Mouse (Mus musculus) granulocyte monocyte progenitor cell, adult 5-6 weeks (primary cell): ENCODE results near the gene Gm10840. TPM values are rescaled to one million over a fixed set of nuclear protein-coding genes. Genes with fewer than 3 reads are reported as not detected.
"Not testable (repeated sequence)": the region's sequence is repeated elsewhere in the genome, so short reads cannot be mapped to it uniquely, and the experiment has no call there.

Experiments
- ATAC-seq: replicated peaks from 2 replicates; pipeline ENCODE4 v1.8.0; 2016; ENCODE audit warnings: mild to moderate bottlenecking, moderate TSS enrichment, inconsistent platforms; ENCODE audit not compliant: poor library complexity, severe bottlenecking
- total RNA-seq, 2 experiments: library from RNA; stranded (forward) in 1 of 2; stranded (reverse) in 1 of 2; fragments of 200-712, 200-1000 nt in 1 of 2; fragments of >200 nt in 1 of 2; fragmentation: Nextera tagmentation in 1 of 2; gene quantifications; 2 replicates each; pipeline ENCODE4 v1.2.3; 2014 to 2017

Gene Gm10840
- total RNA-seq, 2 experiments from 2014 or later, result not detected

- ATAC-seq, result peak; percentile 93
These were observed 32.9 kb downstream of the Gm10840 start for GRCm38 (mm10) chr11:106193371-106194154.

GRCm38 (mm10) chr11:106194155-106194541 is 33.5 kb downstream of the Gm10840 start:
- no peak for ATAC-seq

GRCm38 (mm10) chr11:106194891-106195290 is 34.2 kb downstream of the Gm10840 start:
- no peak for ATAC-seq

GRCm38 (mm10) chr11:106195341-106195740 is 34.7 kb downstream of the Gm10840 start:
- no peak for ATAC-seq

- no peak for ATAC-seq
These were observed 37.6 kb downstream of the Gm10840 start for GRCm38 (mm10) chr11:106198277-106198676.

- not testable (repeated sequence) for ATAC-seq
These were observed 39.3 kb downstream of the Gm10840 start for GRCm38 (mm10) chr11:106199997-106200396.

- 0 out of 2 replicates have a peak, but pooled peaks have one; percentile 20 for ATAC-seq
These were observed 40.1 kb downstream of the Gm10840 start for GRCm38 (mm10) chr11:106200756-106201155.

GRCm38 (mm10) chr11:106201337-106202122 is 40.9 kb downstream of the Gm10840 start:
- no peak for ATAC-seq

GRCm38 (mm10) chr11:106202123-106202465 is 41.4 kb downstream of the Gm10840 start, which contains the start of gene Strada:
Gene Strada, minus strand, starts transcription at chr11:106202168.
- ATAC-seq, result no peak

Other genes starting within 250 kb of the Gm10840 start
- 0.56 and 1.6 TPM in 2 replicates for gene Cyb561, start 207.5 kb upstream of the Gm10840 start, total RNA-seq (2014; fragmentation: Nextera tagmentation)
- gene Cyb561, start 207.5 kb upstream of the Gm10840 start, total RNA-seq (2017), result 0.69 and 0.82 TPM in 2 replicates
- gene Ace, start 192.9 kb upstream of the Gm10840 start, total RNA-seq (2014; fragmentation: Nextera tagmentation), result not detected in 2 replicates
- not detected in 2 replicates for gene Ace, start 192.9 kb upstream of the Gm10840 start, total RNA-seq (2017)
- not detected in 2 replicates for gene Ace3, start 166.2 kb upstream of the Gm10840 start, total RNA-seq (2014; fragmentation: Nextera tagmentation)
- gene Ace3, start 166.2 kb upstream of the Gm10840 start, total RNA-seq (2017), result not detected in 2 replicates
- 0.21 TPM in 1 of 2 replicates, not detected in the other for gene Kcnh6, start 152.7 kb upstream of the Gm10840 start, total RNA-seq (2014; fragmentation: Nextera tagmentation)
- gene Kcnh6, start 152.7 kb upstream of the Gm10840 start, total RNA-seq (2017), result not detected in 2 replicates
- gene Dcaf7, start 124.0 kb upstream of the Gm10840 start, total RNA-seq (2014; fragmentation: Nextera tagmentation), result 54.6 and 55.2 TPM in 2 replicates
- 49.8 and 49.9 TPM in 2 replicates for gene Dcaf7, start 124.0 kb upstream of the Gm10840 start, total RNA-seq (2017)
- gene Taco1, start 94.8 kb upstream of the Gm10840 start, total RNA-seq (2014; fragmentation: Nextera tagmentation), result 6.9 and 8.9 TPM in 2 replicates
- gene Taco1, start 94.8 kb upstream of the Gm10840 start, total RNA-seq (2017), result 11.1 and 19.2 TPM in 2 replicates
- 30.4 and 32.1 TPM in 2 replicates for gene Map3k3, start 76.2 kb upstream of the Gm10840 start, total RNA-seq (2014; fragmentation: Nextera tagmentation)
- gene Map3k3, start 76.2 kb upstream of the Gm10840 start, total RNA-seq (2017), result 29.1 and 29.2 TPM in 2 replicates
- 196 and 197 TPM in 2 replicates for gene Limd2, start within 50 bp of the Gm10840 start, total RNA-seq (2014; fragmentation: Nextera tagmentation)
- gene Limd2, start within 50 bp of the Gm10840 start, total RNA-seq (2017), result 38.1 and 43.1 TPM in 2 replicates
- gene Strada, start 41.3 kb downstream of the Gm10840 start, total RNA-seq (2014; fragmentation: Nextera tagmentation), result 40.5 and 42.3 TPM in 2 replicates
- gene Strada, start 41.3 kb downstream of the Gm10840 start, total RNA-seq (2017), result 22.2 TPM in 2 replicates
- 30.2 and 56.2 TPM in 2 replicates for gene Ccdc47, start 55.5 kb downstream of the Gm10840 start, total RNA-seq (2014; fragmentation: Nextera tagmentation)
- 175 and 181 TPM in 2 replicates for gene Ccdc47, start 55.5 kb downstream of the Gm10840 start, total RNA-seq (2017)
- 51.1 and 55.5 TPM in 2 replicates for gene Ddx42, start 56.1 kb downstream of the Gm10840 start, total RNA-seq (2014; fragmentation: Nextera tagmentation)
- 86.8 and 87.9 TPM in 2 replicates for gene Ddx42, start 56.1 kb downstream of the Gm10840 start, total RNA-seq (2017)
- gene Ftsj3, start 95.2 kb downstream of the Gm10840 start, total RNA-seq (2014; fragmentation: Nextera tagmentation), result 60.5 and 82.1 TPM in 2 replicates
- 157 and 194 TPM in 2 replicates for gene Ftsj3, start 95.2 kb downstream of the Gm10840 start, total RNA-seq (2017)
- gene Psmc5, start 95.3 kb downstream of the Gm10840 start, total RNA-seq (2014; fragmentation: Nextera tagmentation), result 106 and 108 TPM in 2 replicates
- 108 and 116 TPM in 2 replicates for gene Psmc5, start 95.3 kb downstream of the Gm10840 start, total RNA-seq (2017)
- gene Smarcd2, start 112.1 kb downstream of the Gm10840 start, total RNA-seq (2014; fragmentation: Nextera tagmentation), result 76.4 and 91.7 TPM in 2 replicates
- gene Smarcd2, start 112.1 kb downstream of the Gm10840 start, total RNA-seq (2017), result 200 and 221 TPM in 2 replicates
- gene Tcam1, start 115.8 kb downstream of the Gm10840 start, total RNA-seq (2014; fragmentation: Nextera tagmentation), result 1.0 and 2.1 TPM in 2 replicates
- gene Tcam1, start 115.8 kb downstream of the Gm10840 start, total RNA-seq (2017), result 1.4 and 1.9 TPM in 2 replicates
- not detected in 2 replicates for gene Gh, start 141.0 kb downstream of the Gm10840 start, total RNA-seq (2014; fragmentation: Nextera tagmentation)
- gene Gh, start 141.0 kb downstream of the Gm10840 start, total RNA-seq (2017), result not detected in 2 replicates
- gene Cd79b, start 153.9 kb downstream of the Gm10840 start, total RNA-seq (2014; fragmentation: Nextera tagmentation), result 52.9 and 54.1 TPM in 2 replicates
- 23.8 and 31.5 TPM in 2 replicates for gene Cd79b, start 153.9 kb downstream of the Gm10840 start, total RNA-seq (2017)
- gene Scn4a, start 192.4 kb downstream of the Gm10840 start, total RNA-seq (2014; fragmentation: Nextera tagmentation), result not detected in 2 replicates
- not detected in 2 replicates for gene Scn4a, start 192.4 kb downstream of the Gm10840 start, total RNA-seq (2017)
- not detected in 2 replicates for gene Prr29, start 204.6 kb downstream of the Gm10840 start, total RNA-seq (2014; fragmentation: Nextera tagmentation)
- not detected in 2 replicates for gene Prr29, start 204.6 kb downstream of the Gm10840 start, total RNA-seq (2017)
- gene Icam2, start 227.2 kb downstream of the Gm10840 start, total RNA-seq (2014; fragmentation: Nextera tagmentation), result 58.3 and 65.0 TPM in 2 replicates
- gene Icam2, start 227.2 kb downstream of the Gm10840 start, total RNA-seq (2017), result 79.6 and 108 TPM in 2 replicates